Mouse (Mus musculus): Measurements from ENCODE around the gene Lefty2.
"Not testable (repeated sequence)": the region's sequence is repeated elsewhere in the genome, so short reads cannot be mapped to it uniquely, and the experiment has no call there.

The Lefty2 gene

GRCm38 (mm10) chr1:180892808-180893207 is at the start of gene Lefty2:
Gene Lefty2, plus strand, starts transcription at chr1:180893108.
- no peak for DNase-seq

DNA sequence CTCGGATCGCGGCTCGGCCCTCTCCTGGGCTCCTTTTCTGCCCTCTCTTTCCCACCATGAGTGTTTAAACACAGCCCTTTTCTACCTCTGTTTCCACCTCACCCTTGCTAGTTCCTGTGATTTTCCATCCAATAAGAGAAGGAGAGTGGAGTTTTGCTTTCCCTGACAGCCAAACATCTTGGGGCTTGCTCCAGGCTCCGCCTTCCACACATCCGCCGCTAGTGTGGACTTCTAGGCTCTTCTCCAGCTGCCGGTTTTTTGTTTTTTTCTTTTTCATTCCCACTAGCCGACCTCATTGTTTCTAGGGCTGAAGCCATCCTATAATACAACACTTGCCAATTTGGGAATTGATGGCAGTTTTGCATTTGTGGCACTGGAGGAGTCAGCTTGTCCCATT is 44.8 kb upstream of the Lefty2 start:
- DNase-seq, result peak; percentile 41

- DNase-seq, result peak; percentile 19
These were observed 44.2 kb upstream of the Lefty2 start for GRCm38 (mm10) chr1:180848511-180849241.

DNA sequence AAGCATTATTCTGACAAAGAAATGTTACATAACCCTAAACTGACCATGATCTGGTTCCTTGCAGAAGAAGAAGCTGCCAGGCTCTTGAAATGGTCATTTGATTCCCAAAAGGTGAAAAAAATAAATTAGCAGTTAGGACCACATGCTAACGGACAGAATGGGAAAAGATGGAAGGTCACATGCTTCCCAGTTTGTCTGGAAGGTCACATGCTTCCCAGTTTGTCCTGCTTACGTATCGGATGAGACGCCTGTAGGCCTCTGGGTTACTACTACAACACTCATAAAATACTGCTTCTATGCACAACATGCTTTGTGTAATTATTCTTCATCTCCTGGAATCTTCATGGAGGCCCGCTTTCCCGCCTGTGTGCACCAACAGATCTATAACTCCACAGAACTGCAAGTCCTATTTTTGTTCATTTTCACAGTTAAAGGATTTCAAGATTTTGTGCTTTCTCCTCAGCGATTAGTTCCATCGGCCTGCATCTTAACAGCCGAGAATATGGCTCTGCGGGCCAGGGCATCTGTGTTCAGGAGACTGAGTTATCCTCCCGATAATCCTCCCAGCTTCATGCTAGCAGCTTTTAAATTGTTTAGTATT is 43.1 kb upstream of the Lefty2 start:
- no peak for DNase-seq

GRCm38 (mm10) chr1:180850316-180851270 is 42.3 kb upstream of the Lefty2 start, which contains the start of gene Sde2:
Gene Sde2, plus strand, starts transcription at chr1:180851127.
- DNase-seq, result peak; percentile 100

- DNase-seq, result no peak
These were observed 34.1 kb upstream of the Lefty2 start for GRCm38 (mm10) chr1:180858763-180859162.

GRCm38 (mm10) chr1:180860030-180860429 is 32.9 kb upstream of the Lefty2 start:
- no peak for DNase-seq

GRCm38 (mm10) chr1:180863606-180864005 is 29.3 kb upstream of the Lefty2 start:
- no peak for DNase-seq

DNA sequence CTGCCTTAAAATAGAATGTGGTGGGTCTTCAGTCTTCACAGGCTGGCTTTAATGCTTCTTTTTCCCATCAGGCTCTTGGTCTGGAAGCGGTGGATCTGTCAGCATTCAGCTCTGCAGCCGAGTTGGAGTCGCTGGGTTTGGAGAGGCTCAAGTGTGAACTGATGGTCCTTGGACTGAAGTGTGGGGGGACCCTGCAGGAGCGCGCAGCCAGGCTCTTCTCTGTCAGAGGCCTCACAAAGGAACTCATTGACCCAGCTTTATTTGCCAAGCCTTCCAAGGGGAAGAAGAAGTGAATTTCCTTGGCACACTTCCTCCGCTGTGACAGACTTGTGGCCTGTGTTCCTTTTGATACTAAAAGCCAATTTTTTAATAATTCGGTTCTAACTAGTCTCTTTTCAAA is 26.9 kb upstream of the Lefty2 start:
- DNase-seq, result no peak

DNA sequence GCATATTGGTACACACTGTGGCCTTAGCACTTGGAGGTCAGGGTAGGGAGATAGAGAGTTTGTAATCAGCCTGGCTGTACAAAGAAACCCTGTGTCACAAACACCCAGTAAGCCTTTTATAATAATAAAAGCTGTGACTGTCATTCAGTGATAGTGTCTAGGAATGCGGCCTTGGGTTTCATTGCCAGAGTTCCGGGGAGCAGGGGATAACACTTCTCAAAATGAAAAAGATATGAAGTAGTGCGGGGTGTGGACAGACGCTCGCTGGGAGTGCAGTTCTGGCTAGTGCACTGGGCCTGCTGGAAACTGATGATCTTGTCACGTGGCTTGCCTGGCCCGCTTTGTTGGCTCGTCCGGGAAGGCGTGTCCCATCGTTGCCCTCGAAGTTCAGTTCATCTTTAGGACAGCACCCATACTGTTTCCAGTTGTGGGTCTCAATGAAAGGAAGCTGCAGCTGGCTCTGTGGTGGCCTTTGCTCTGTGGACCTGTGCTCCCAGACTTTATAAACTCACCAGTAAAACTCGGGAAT is 22.7 kb upstream of the Lefty2 start:
- no peak for DNase-seq

- DNase-seq, result peak; percentile 53
These were observed 18.9 kb upstream of the Lefty2 start for GRCm38 (mm10) chr1:180873861-180874484.

DNA sequence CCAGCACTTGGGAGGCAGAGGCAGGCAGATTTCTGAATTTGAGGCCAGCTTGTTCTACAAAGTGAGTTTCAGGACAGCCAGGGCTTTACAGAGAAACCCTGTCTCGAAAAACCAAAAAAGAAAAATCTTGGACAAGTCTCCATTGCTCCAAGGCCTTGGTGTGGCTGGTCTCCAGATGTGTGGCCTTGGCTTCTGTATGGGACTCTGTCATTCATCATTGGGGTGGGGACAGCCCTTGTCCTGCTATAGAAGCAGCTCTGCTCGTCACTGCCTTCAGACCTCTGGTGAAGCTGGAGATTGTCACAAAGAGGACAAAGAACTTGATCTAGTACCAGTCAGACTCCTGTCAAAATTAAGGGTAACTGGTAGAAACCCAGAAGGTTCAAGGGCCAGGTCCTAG is 18.3 kb upstream of the Lefty2 start:
- DNase-seq, result no peak

DNA sequence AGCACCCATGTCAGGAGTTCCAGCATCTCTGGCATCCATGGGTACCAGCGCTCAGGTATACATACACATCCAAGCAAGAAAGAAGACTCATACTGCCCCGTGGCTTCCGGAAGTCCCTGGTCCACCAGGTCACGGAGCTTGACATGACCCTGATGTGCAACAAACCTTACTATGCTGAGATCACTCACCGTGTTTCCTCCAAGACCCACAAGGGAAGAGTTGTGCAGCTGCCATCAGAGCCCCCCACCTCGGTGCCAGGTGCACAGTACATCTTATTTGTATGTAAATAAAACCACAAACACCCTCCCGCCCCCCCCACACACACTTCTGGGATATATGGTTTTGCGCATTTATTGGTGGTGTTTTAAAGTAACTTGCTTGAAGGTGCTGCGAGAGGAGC is 17.8 kb upstream of the Lefty2 start:
- DNase-seq, result no peak

DNA sequence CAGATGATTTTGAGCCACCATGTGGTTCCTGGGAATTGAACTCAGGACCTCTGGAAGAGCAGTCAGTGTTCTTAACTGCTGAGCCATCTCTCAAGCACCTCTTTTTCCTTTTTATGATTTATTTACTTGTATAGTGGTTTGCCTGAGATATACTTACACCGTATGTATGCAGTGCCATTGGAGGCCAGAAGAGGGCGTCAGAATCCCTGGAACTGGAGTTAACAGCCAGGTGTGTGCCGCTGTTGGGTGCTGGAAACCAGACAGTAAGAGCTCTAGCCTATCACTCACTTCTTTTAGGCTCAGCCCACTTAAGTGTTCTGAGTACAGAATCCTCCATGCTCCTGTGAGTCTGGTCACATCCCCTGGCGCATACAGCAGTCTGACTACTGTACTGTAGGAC is 15.4 kb upstream of the Lefty2 start:
- no peak for DNase-seq

GRCm38 (mm10) chr1:180881768-180882167 is 11.1 kb upstream of the Lefty2 start:
- DNase-seq, result no peak

DNA sequence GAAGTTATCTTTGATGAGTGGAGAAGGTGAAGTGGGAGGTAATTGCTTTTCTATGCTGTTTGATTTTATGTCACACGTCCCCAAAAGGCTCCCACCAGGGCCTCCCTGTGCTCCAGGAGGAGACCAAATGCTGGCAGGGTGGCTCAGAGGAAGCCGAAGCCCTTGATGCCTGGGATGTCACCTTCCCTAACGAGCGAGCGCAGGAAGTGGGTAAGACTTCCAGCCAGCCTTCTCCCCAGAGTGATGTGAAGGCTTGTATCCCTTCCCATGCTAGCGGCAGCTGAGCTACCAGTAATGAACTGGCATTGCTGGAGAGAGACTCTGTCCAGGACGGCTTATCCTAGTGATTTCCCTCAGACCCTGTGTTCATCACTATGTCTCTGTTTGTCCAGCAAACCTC is 9.2 kb upstream of the Lefty2 start:
- DNase-seq, result no peak

- DNase-seq, result no peak
These were observed 8.4 kb upstream of the Lefty2 start for GRCm38 (mm10) chr1:180884484-180884883.

GRCm38 (mm10) chr1:180888556-180889042 is 4.3 kb upstream of the Lefty2 start:
- DNase-seq, result no peak

- DNase-seq, result no peak
These were observed 3.7 kb upstream of the Lefty2 start for GRCm38 (mm10) chr1:180889172-180889571.

DNA sequence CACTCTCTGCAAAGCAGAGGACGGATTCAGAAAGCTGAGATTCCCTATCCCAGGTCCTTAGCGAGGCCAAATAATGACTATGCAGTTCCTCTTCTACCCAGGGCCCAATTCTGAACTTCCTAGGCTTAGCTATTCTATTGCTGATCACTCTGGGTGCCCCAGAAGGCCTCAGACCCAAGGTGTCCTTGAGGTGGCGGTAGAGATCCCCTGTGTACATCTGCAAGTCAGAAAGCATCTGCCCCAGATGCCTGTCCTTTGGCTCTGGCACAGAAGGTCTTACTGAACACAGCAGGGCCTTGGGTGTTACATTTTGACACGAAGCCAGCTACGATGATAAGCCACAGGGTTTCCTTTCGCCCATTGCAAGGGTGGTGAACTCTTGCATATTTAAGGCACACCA is 3.1 kb upstream of the Lefty2 start:
- DNase-seq, result no peak

GRCm38 (mm10) chr1:180894088-180894987 is 1.4 kb downstream of the Lefty2 start:
- DNase-seq, result not testable (repeated sequence)

Measured in right cerebral cortex, postnatal 14 days (tissue).